Mouse (Mus musculus): ENCODE measurements around the gene Btbd16.
A peak's percentile ranks its signal among the peaks of the same experiment; 100 is the strongest.

Btbd16 gene

DNA sequence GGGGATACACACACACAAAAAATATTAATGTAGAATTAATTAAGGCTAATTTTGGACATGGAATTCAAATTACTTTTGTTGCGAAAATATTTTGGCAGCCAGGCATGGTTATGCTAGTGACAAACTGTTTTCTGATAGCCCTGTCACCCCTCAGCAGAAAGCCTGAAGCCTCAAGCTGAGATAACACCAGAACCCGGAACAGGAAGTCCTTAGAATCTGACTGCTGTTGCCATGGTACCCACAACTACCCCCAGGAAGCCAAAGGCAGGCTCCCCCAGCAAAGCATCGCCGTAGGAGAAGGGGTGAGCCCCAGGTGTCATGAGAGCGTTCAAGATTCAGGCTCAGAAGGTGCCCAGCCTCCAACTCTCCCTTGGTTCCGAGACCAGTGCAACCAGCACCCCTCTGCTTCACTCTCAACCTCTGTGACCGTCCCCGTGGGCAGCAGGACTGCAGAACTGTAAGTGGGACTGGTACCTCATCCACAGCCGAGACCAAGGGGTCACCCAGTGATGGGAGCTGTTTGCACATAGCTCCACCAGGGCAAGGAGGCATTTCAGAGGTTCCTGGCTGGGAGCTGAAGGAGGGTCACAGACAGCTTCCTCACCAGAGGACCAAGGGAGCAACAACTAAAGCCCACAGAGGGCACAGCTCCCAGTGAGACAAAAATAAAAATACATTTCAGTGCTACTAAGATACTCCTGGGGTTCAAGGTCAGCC is at the start of gene Btbd16:
Gene Btbd16 (plus strand): TSS at position 156 of the 717 bp plus-strand sequence.
- no peak for DNase-seq (ENCODE audit: low spot score in 2 of 2)

DNA sequence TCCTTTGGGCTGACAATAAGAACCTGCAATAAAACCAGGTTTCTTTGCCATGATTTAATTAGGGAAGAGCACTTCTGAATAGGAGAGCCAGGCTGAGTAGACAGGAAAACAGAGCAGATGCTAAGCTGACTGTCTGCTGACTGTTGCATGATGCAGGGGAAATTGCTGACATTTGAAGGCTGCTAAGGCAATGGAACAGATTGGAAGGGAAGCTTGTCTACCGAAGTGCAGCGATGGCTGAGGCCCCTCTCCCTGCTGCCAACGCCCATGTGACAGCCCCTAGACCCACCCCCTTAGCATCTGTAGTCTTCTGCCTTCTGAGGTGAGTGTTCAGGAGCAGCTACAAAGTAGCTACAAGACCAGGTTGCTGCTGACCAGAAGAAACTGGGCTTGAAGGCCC is 47.7 kb upstream of the Btbd16 start:
- no peak for DNase-seq (ENCODE audit: low spot score in 2 of 2)

DNA sequence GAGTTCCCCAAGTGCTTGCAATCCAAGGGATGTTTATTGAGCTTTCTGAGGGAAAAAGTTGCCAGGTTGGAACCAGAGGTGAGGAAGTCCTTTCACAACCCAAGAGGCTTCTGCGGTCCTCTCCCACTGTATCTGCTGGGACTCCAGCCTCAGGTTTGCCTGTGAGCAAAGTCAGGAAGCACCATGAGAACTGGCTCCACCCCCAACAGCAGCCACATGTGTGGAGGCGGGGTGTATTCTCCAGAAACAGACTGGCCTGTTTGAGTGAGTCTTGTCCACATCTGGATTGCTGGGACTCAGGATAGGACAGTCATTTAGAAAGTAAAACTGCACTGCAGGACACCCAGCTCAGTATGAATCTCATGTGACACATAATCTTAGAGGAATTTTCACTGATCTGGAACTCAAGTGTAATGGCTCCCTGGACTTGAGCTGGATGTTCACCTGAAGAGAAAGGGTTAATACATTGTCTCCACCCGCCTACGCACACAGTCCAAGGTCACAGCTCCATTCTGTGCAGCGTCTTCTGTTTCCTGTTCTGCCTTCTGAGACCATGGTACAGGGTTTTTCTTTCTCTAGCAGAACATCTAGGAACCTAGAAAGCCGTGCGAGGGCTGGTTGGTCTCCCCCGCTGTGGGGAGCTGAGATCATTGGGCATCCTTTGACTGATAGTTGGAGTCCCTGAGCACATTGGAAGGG is 47.0 kb upstream of the Btbd16 start:
- DNase-seq (ENCODE audit: low spot score in 2 of 2) = peak in 1 of 2 experiments; percentile 22

DNA sequence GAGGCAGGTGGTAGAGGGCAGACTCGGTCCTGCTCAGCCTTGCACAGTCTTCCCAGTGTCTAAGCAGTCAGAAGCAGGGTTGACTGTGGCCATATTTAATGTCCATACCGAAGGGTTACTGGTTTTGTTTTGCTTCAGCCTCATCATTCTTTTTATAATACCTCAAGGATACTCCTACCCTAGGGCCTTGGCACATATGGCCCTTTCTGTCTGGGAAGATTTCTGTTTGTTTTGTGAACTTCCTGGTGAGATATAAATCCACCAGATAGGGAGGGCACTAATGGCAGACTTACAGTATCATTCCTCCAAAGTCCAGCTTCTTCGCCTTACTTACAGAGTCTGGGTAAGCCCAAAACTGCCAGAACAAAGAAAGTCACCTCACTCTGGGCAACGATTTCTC is 46.3 kb upstream of the Btbd16 start:
- DNase-seq (ENCODE audit: low spot score in 2 of 2) = no peak

DNA sequence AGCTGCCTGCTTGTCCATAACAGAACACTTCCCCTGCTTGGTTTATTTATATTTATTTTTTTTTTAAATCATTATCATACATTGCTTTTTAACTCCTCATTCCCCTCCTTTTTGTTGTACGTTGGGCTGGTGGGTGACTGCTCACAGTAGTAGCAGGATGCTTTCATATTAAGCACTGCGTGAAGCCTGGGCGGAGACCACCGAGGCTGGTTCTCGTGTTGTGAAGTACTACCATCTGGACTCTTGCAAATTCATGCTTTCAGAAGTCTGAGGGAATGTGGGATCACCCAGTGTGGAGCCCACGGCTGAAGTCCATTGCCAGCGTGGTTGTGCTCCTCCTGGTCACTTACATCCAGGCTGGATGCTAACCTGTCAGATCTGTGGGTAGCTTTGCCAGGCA is 42.1 kb upstream of the Btbd16 start:
- no peak for DNase-seq (ENCODE audit: low spot score in 2 of 2)

DNA sequence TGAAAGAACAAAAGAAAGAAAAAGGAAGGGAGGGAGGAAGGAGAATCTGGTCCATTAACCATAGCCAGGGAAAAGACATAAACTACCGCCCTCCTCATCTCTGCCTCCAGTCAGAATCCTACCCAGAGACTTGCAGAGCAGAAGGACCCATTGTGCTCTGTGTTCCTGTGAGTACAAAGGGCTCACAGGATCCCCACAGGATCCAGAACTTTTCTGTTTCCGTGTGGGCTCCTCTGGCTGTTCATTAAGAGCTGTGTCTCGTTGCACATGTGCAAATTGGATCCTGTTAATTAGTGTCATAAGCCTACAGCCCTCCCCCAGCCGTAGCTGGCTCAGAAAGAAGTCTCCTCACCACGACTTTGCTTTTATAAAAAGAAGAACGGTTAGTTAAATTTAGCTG is 41.0 kb upstream of the Btbd16 start:
- no peak for DNase-seq (ENCODE audit: low spot score in 2 of 2)

DNA sequence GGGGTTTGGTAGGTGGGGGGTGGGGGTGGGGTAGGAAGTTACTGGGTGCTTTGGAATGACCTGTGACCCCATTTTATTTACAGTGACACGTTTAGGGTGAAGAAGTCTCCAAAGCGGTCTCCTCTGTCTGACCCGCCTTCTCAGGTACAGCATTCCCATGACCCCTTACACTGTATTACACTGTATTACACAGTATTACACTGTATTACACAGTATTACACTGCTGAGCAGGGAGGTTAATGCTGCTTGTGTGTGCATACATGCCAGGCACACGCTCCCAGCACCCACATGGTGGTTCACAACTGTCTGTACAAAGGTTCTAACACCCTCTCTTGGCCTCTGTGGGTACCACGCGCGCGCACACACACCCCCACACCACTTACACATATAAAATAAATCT is 40.4 kb upstream of the Btbd16 start:
- DNase-seq (ENCODE audit: low spot score in 2 of 2) = no peak

DNA sequence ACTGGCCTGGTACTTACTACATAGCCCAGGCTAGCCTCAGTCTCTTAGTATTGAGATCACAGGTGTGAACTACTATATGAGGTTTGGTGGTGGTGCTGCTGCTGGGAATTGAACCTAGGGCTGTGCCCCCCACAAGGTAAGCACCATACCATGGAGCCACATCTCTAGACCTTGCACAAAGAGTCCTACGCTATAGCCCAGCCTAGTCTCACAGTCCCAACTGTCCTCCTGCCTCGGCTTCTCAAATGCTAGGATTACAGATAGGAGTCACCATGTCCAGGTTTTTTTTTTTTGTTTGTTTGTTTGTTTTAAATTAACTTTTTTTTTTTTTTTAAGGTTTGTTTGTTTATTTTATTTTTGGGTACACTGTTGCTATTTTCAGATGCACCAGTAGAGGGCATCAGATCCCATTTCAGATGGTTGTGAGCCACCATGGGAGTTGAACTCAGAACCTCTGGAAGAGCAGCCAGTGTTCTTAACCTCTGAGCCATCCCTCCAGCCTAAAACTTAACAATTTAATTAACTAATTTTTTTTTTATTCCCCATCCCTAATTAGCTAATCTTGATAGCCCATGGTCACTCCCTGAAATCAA is 39.6 kb upstream of the Btbd16 start:
- DNase-seq (ENCODE audit: low spot score in 2 of 2) = no peak

DNA sequence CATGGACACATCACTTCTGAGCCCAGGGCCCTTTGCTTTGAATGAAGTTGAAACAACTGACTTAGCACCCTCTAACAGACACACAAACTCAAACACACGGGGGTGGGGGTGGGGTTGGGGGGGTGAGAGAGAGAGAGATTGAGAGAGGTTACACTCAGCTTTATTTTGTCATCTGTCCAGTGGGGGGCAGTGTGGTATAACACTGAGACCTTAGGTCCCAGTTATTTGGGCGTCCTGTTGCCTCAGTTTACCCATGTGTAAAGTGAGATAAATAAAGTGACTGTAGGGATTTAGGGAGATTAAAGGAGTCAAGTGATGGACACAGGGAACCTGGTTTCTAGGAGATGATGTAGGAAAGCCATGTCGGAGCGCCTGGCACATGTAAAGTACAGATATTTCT is 32.8 kb upstream of the Btbd16 start:
- DNase-seq (ENCODE audit: low spot score in 2 of 2) = no peak

DNA sequence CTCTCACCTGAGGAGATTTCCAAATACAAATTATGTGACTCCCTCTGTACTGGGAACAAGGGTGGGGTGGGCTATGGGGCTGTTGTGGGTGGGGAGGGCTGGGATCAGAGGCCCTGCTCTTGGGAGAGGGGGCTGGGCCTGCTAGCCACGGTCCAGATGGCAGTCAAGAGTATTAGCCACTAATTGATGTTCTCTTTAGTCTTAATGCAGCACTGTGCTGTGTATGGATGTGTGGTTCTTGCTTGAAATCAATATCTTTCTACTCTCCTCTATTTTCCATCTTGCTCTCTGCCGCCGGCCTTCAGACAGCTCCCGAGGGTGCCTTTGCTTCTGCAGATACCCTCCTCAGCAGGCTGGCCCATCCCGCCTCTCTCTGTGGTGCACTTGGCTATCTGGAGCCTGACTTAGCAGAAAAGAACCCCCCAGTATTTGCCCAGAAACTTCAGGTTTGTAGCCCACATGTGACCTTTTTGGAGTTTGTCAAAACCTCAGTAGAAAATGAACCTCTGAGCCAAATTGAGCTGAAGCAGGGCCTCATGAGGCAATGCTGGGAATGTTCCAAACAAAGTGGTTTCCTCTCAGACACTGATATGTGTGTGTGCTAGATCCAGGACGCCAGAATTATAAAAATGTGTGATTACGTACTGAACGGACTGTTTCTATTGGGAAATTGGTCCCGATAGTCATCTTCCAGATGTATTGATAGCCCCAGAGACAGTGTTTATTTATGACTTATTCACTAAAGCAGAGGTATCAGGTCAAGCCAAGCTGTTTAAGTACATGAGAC is 30.4 kb upstream of the Btbd16 start:
- DNase-seq (ENCODE audit: low spot score in 2 of 2) = no peak

DNA sequence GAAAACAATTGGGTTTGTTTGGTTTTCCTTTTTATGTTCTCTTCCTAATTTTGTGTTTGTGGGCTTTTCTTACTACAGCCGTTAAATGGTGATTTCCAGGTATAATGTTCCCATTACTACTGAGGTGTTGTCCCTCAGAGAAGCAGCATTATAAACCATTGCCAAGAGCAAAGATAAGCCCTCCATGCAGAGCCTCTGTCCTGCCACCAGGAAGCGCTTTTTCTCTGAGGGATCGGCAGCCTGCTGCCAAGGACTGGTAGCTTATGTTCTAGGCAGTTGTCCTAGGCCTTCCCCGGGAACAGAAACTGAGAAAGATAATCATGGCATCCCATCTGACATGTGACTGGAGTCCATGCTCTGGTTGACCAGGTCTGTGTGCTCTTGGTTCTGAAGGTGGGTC is 24.7 kb upstream of the Btbd16 start:
- no peak for DNase-seq (ENCODE audit: low spot score in 2 of 2)

DNA sequence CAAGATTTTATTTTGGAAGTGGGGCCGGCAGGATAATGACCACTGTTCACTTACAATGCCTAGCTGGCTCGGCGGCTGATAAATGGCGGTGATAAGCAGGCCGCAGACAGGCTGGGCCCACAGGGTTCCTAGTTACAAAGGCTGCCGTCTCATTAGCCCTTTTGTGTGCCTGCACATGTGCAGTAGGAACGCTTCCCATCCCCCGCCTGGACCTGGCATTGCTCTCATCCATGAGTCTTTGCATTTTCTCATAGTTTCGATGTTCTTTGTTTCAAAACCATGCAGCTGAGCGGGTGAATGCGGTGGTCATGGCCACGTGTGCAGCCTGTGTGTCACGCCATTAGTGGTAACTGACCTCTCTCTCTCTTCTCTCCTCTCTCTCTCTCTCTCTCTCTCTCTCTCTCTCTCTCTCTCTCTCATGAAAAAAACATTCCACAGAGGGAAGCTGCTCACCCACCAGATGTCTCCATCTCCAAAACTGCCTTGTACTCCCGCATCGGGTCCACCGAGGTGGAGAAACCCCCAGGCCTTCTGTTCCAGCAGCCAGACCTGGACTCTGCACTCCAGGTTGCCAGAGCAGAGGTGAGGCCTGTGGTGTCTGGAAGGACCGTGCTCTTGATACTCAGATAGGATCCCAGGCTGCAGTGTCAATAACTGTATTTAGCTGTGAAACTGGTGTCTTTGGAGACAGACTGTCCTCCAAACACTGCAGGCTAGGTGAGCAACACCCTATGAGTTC is 22.9 kb upstream of the Btbd16 start:
- DNase-seq (ENCODE audit: low spot score in 2 of 2) = no peak

DNA sequence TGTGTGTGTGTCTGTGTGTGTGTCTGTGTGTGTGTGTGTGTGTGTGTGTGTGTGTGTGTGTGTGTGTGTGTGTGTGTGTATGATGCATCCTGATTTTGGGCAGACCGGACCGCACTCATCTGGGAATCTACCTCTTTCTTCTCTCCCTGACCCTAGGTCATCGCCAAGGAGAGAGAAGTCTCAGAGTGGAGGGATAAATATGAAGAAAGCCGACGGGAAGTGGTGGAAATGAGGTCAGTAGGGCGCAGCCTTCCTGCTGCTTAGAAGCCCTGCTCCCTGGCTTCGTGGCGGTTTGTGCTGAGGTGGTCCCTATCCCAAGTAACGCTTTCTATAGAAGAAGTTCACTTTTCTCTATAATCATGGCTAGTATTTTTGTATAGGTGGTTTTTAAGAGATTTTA is 22.2 kb upstream of the Btbd16 start:
- DNase-seq (ENCODE audit: low spot score in 2 of 2) = no peak

DNA sequence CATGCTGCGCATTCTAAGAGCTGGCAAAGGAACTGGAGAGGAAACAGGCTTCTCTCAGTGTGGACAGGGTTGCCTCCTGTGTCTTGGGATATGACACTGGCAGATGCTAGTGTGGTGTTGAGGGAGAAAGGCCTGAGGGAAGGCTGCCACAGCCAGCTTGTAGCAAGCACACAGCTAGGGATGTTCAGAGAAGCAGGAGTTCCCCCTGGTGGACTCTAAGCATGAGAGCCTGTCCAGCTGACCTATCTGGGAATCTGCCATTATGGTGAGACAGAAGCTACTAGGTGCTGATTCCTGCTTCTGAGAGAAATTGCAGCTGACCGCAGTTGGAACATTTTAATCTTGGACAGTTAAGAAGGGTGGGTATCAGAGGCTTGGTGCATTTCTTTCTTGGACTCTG is 19.1 kb upstream of the Btbd16 start:
- peak; percentile 19 to 24 for DNase-seq (ENCODE audit: low spot score in 2 of 2)

DNA sequence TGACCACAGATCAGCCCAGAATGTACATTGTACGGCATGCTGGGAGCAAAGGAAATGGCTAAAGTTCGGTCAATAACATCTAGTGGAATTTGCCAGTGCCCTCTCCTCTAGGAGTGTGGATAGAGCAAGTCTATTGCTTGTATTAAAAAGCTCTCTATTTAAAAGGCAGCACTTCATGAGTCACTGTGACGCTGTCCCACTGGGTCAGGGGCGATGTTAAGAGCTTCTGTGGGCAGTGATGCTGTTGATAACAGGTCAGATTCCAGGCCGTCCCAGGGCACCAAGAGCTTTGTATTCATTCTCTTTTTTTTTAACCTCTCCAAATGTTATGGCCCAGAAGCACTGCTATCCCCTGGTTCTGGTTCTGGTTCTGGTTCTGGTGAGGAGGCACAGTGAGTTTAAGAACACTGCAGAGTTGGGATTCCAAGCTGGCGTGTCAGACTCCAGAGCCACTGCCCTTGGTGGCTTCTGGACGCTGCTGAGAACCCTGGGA is 17.5 kb upstream of the Btbd16 start:
- no peak for DNase-seq (ENCODE audit: low spot score in 2 of 2)

DNA sequence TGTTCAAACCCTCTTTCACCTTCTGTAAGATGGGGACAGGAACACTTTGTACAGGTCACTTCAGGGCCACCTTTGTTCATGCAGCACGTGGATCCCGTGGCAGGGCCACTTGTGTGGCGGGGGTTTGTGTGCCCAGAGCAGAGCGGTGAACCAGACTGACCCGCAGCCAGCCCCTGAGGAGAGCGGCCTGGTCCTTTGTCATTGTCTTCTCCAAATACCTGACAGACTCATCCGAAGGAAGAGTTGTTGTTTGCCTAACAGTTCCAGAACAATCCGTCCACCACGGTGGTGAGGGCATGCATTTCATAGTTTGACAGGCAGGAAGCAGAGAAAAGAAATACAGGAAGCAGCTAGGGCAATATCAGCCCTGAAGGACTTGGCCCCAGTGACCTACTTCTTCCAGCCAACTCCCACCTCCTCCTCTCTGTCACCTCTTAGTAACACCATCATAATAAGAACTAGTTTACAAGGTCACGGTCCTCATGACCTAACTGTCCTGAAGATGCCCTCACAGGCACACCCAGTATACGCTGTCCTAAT is 16.5 kb upstream of the Btbd16 start:
- no peak for DNase-seq (ENCODE audit: low spot score in 2 of 2)

DNA sequence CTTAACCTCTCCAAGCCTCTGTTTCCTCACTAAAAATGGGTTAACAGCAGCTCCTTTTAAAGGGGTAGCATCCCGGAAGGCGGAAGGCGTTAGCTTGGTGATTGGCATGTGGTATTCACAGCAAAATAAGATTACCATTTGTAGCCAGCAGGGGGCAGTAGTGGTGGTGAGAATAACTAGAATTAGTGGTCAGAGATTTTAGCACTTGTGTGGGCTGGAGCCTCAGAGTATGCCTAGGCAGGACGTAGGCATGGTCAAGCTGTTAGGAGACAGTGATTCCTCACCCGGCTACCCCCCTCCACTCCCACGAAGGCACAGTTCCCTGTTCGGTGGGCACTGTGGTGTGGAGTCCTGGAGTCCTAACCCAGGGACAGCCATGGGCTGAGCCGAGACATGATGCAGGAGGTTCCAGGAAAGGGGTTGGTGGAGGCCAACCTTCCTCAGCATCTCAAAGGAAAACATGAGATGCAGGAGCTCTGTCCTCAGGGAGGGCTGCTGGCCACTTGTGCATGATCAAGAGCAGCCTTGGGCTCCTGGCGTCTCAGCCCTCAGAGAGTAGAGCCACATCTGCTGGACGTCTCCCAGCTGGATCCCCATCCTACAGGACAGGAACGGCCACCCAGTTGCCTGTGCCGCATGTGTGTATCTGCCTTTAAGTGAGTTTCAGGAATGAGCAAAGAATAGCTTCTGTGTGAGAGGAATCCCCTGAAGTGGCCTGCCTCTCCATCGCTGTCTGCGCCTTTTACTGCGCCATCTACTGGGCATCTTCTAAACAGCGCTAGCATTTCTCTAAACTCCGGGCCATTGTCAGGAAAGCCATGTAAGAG is 11.6 kb upstream of the Btbd16 start:
- peak; percentile 28 to 57 for DNase-seq (ENCODE audit: low spot score in 2 of 2)

DNA sequence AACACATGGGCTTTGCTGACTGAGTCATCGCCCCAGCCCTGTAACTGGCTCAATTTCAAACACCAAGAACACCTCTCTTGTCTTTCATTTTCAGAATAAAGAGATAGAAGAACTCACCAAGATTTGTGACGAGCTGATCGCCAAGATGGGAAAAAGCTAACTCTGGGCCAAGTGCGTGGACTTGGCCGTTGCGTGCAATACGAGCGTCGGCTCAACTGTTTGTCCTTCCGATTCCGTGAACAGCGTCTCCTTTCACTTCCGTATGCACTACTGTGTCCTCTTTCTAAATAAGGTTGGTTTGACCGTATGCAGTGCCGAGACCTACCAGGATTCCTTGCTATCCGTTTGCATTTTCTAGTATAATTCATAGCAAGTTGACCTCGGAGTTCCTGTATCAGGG is 9.7 kb upstream of the Btbd16 start:
- no peak for DNase-seq (ENCODE audit: low spot score in 2 of 2)

DNA sequence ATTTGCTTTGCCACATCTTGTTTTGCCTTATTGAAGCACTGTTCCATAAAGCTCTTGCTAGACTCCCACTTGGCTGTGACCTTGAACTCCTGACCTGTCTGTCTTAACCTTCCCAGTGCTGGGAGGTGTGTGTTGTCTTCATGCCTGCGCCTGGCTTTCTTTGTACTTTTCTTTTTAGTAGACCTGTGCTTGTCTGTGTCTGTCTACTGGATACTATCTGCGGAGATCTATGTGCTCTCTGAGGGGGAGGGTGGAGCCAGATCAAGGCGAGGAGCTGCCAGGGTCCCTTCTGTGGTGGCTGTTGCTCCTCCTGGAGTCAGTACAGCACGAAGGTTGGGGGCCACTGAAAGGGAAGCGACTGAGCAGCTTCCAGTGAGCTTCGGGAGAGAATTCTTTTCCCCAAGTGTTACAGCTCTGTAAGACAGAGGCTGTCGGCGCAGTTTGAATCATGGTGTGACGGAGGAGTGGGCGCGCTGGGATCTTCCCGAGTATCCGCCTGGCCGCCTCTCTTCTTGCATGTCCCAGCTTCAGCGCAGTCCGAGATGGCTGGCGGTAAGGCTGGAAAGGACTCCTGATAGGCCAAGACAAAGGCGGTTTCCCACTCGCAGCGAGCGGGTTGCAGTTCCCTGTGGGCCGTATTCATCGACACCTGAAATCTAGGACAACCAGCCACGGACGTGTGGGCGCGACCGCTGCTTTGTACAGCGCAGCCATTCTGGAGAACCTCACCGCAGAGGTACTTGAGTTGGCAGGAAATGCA is 7.3 kb upstream of the Btbd16 start:
- no peak for DNase-seq (ENCODE audit: low spot score in 2 of 2)

DNA sequence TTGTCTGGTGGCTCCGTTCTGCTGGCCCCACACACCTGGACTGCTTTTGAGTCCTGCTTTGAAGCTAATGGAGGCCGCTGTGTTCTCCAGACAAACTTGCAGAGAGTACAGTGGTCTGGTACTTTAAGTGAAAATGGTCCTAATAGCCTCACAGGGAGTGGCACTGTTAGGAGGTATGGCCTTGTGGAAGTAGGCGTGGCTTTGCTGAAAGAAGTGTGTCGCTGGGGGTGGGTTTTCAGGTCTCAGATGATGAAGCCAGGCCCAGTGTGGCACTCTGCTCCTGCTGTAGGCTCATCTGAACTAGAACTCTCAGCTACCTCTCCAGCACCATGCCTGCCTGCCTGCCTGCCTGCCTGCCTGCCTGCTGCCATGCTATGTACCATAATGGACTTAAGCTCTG is 5.7 kb upstream of the Btbd16 start:
- no peak for DNase-seq (ENCODE audit: low spot score in 2 of 2)

All from heart, adult 9 months (tissue).